Mouse (Mus musculus) lung, embryonic 16.5 days (tissue): ENCODE measurements around the gene Selenbp1. TPM values are rescaled to one million over a fixed set of nuclear protein-coding genes. Genes with fewer than 3 reads are reported as not detected.

Experiments
- ATAC-seq: fragments of 200-750 bp; cut with Nextera tagmentation; 2 replicates; pipeline ENCODE4 v1.8.0; 2017; ENCODE audit warnings: low read depth, mild to moderate bottlenecking, moderate library complexity
- H3K27ac ChIP-seq: fragments of 300-500 bp; sonication (generic); 2 replicates; pipeline ENCODE4 v1.5.1; 2014; ENCODE audit warnings: mild to moderate bottlenecking, control low read depth, low read length
- H3K27me3 ChIP-seq: fragments of 300-500 bp; sonication (generic); 2 replicates; pipeline ENCODE4 v1.6.1; 2014; ENCODE audit warnings: low read depth, low read length, mixed read lengths; ENCODE audit not compliant: control insufficient read depth, insufficient read depth
- H3K36me3 ChIP-seq: fragments of 300-500 bp; sonication (generic); 2 replicates; pipeline ENCODE4 v1.6.1; 2014; ENCODE audit warnings: low read length; ENCODE audit not compliant: control insufficient read depth, insufficient read depth
- H3K4me1 ChIP-seq: fragments of 300-500 bp; sonication (generic); replicated peaks from 2 replicates; pipeline ENCODE4 v1.6.1; 2014; ENCODE audit warnings: low read length, mixed read lengths; ENCODE audit not compliant: control insufficient read depth, insufficient read depth
- H3K4me2 ChIP-seq: fragments of 300-500 bp; sonication (generic); 2 replicates; pipeline ENCODE4 v1.6.1; 2014; ENCODE audit warnings: low read depth, low read length, control low read depth
- H3K4me3 ChIP-seq: fragments of 300-500 bp; sonication (generic); 2 replicates; pipeline ENCODE4 v1.5.1; 2014; ENCODE audit warnings: mild to moderate bottlenecking, low read length, control low read depth
- H3K9ac ChIP-seq: fragments of 300-500 bp; sonication (generic); 2 replicates; pipeline ENCODE4 v1.6.1; 2014; ENCODE audit warnings: low read length, control low read depth
- H3K9me3 ChIP-seq: fragments of 300-500 bp; sonication (generic); 2 replicates; pipeline ENCODE4 v1.6.1; 2016; ENCODE audit warnings: low read length; ENCODE audit not compliant: control insufficient read depth
- WGBS: fragments of 180-500 bp; shearing (Covaris S2); extraction: QIAGEN DNeasy Blood & Tissue Kit; methylation state at CpG from one replicate; pipeline ENCODE4 v1.1.7; 2014; 5-methylcytosine and 5-hydroxymethylcytosine counted together
- polyA plus RNA-seq: library from polyadenylated mRNA; unstranded; fragments of >200 nt; fragmentation: Nextera tagmentation; extraction: Ambion mirVana; gene quantifications from 2 replicates; pipeline ENCODE4 v1.2.1, GENCODE M21; 2015

Selenbp1 gene
- polyA plus RNA-seq, 1 experiment from 2014 or later, result 341 TPM

GRCm38 (mm10) chr3:94989159-94989761 lies 56.4 kb downstream of the Selenbp1 start:
- peaks cover 19% of the 10 kb centered on the region for H3K4me1 ChIP-seq
- 20% methylated on average over 9 of the region's 9 CpGs for WGBS
- H3K4me2 ChIP-seq, result peak overlapping the region; percentile 30
- H3K27me3 ChIP-seq, result no peaks in the 10 kb centered on the region
- H3K9ac ChIP-seq, result peak overlapping the region; percentile 33
- H3K4me3 ChIP-seq, result peak overlapping the region; percentile 9; the same call in 1 of the 2 replicates
- peak; percentile 86 for ATAC-seq
- H3K9me3 ChIP-seq, result no peaks in the 10 kb centered on the region
- H3K36me3 ChIP-seq, result peaks cover 15% of the 10 kb centered on the region
- peak overlapping the region; percentile 82 for H3K27ac ChIP-seq

Other genes with a start within 250 kb of the Selenbp1 start
- gene Selenbp2, start 239.5 kb upstream of the Selenbp1 start, polyA plus RNA-seq, result 8.9 and 13.3 TPM in 2 replicates
- 33.6 and 37.7 TPM in 2 replicates for gene Cgn, start 146.6 kb upstream of the Selenbp1 start, polyA plus RNA-seq
- 14.6 and 16.9 TPM in 2 replicates for gene Pogz, start 95.5 kb upstream of the Selenbp1 start, polyA plus RNA-seq
- gene Psmb4, start 46.1 kb upstream of the Selenbp1 start, polyA plus RNA-seq, result 306 and 339 TPM in 2 replicates
- gene Rfx5, start 21.0 kb downstream of the Selenbp1 start, polyA plus RNA-seq, result 8.9 and 10.0 TPM in 2 replicates
- gene Pi4kb, start 41.7 kb downstream of the Selenbp1 start, polyA plus RNA-seq, result 25.1 and 25.7 TPM in 2 replicates
- 23.3 and 23.6 TPM in 2 replicates for gene Zfp687, start 82.4 kb downstream of the Selenbp1 start, polyA plus RNA-seq
- 223 and 224 TPM in 2 replicates for gene Psmd4, start 109.6 kb downstream of the Selenbp1 start, polyA plus RNA-seq
- gene Pip5k1a, start 173.9 kb downstream of the Selenbp1 start, polyA plus RNA-seq, result 19.5 and 20.2 TPM in 2 replicates
- gene Vps72, start 178.0 kb downstream of the Selenbp1 start, polyA plus RNA-seq, result 152 and 156 TPM in 2 replicates
- 2.7 and 4.4 TPM in 2 replicates for gene Tmod4, start 191.4 kb downstream of the Selenbp1 start, polyA plus RNA-seq
- 69.9 and 79.0 TPM in 2 replicates for gene Scnm1, start 201.0 kb downstream of the Selenbp1 start, polyA plus RNA-seq
- gene Lysmd1, start 201.0 kb downstream of the Selenbp1 start, polyA plus RNA-seq, result 16.2 and 16.9 TPM in 2 replicates
- gene Tnfaip8l2, start 209.3 kb downstream of the Selenbp1 start, polyA plus RNA-seq, result 4.0 and 5.4 TPM in 2 replicates
- 3.2 and 4.1 TPM in 2 replicates for gene Sema6c, start 227.4 kb downstream of the Selenbp1 start, polyA plus RNA-seq